Mouse (Mus musculus) forebrain, embryonic 14.5 days (tissue): ENCODE data around the gene Prm2. TPM values are rescaled to one million over a fixed set of nuclear protein-coding genes. Genes with fewer than 3 reads are reported as not detected.

ENCODE experiments used
- ATAC-seq: fragments of 200-750 bp; cut with Nextera tagmentation; 2 replicates; pipeline ENCODE4 v1.8.0; 2017; ENCODE audit warnings: mild to moderate bottlenecking, moderate library complexity
- DNase-seq: peaks from one replicate; pipeline ENCODE4 v3.0.0-alpha.2; 2015; ENCODE audit warnings: low spot score
- H3K27ac ChIP-seq: fragments of 300-500 bp; sonication (generic); 2 replicates; pipeline ENCODE4 v1.5.1; 2014; ENCODE audit warnings: low read depth, mild to moderate bottlenecking, control low read depth, low read length, moderate library complexity
- H3K27me3 ChIP-seq: fragments of 300-500 bp; sonication (generic); replicated peaks from 2 replicates; pipeline ENCODE4 v1.6.1; 2014; ENCODE audit warnings: low read length, control low read depth, mixed read lengths; ENCODE audit not compliant: control insufficient read depth, insufficient read depth
- H3K36me3 ChIP-seq: fragments of 300-500 bp; sonication (generic); 2 replicates; pipeline ENCODE4 v1.6.1; 2014; ENCODE audit warnings: low read length, control low read depth; ENCODE audit not compliant: control insufficient read depth, insufficient read depth
- H3K4me1 ChIP-seq: fragments of 300-500 bp; sonication (generic); 2 replicates; pipeline ENCODE4 v1.6.1; 2014; ENCODE audit warnings: antibody characterized with exemption, low read length, control low read depth; ENCODE audit not compliant: control insufficient read depth, insufficient read depth
- H3K4me2 ChIP-seq: fragments of 300-500 bp; sonication (generic); 2 replicates; pipeline ENCODE4 v1.6.1; 2014; ENCODE audit warnings: mild to moderate bottlenecking, control low read depth, low read length
- H3K4me3 ChIP-seq: fragments of 300-500 bp; sonication (generic); 2 replicates; pipeline ENCODE4 v1.5.1; 2014; ENCODE audit warnings: low read depth, low read length, control low read depth
- H3K9ac ChIP-seq: fragments of 300-500 bp; sonication (generic); 2 replicates; pipeline ENCODE4 v1.6.1; 2014; ENCODE audit warnings: mild to moderate bottlenecking, low read length, control low read depth, moderate library complexity
- H3K9me3 ChIP-seq: fragments of 300-500 bp; sonication (generic); replicated peaks from 2 replicates; pipeline ENCODE4 v1.6.1; 2016; ENCODE audit warnings: low read length, control low read depth, mixed read lengths; ENCODE audit not compliant: control insufficient read depth
- WGBS: fragments of 180-500 bp; shearing (Covaris S2); extraction: QIAGEN DNeasy Blood & Tissue Kit; methylation state at CpG from one replicate; pipeline ENCODE4 v1.1.7; 2014; 5-methylcytosine and 5-hydroxymethylcytosine counted together
- polyA plus RNA-seq: library from polyadenylated mRNA; unstranded; fragments of >200 nt; fragmentation: Nextera tagmentation; extraction: Ambion mirVana; gene quantifications from 2 replicates; pipeline ENCODE4 v1.2.1, GENCODE M21; 2014

Gene Prm2
- polyA plus RNA-seq, 1 experiment from 2014 or later = not detected

- WGBS = 68% methylated on average over 6 of the region's 6 CpGs
- no peaks in the 10 kb centered on the region for H3K36me3 ChIP-seq
- DNase-seq = no peak
- H3K4me1 ChIP-seq = no peaks in the 10 kb centered on the region
- ATAC-seq = no peak
- H3K4me2 ChIP-seq = no peak overlapping the region
- H3K27ac ChIP-seq = no peak overlapping the region
- no peak overlapping the region for H3K9ac ChIP-seq
- H3K4me3 ChIP-seq = no peak overlapping the region
- no peaks in the 10 kb centered on the region for H3K27me3 ChIP-seq
- no peaks in the 10 kb centered on the region for H3K9me3 ChIP-seq
Observed at GRCm38 (mm10) chr16:10763540-10764264, 32.2 kb downstream of the Prm2 start.

- Histone ChIP-seq H3K9ac (no peak overlapping the region), H3K9me3 (no peaks in the 10 kb centered on the region), H3K4me2 (no peak overlapping the region), H3K4me3 (no peak overlapping the region), H3K27me3 (no peaks in the 10 kb centered on the region), H3K27ac (no peak overlapping the region), H3K4me1 (no peaks in the 10 kb centered on the region), H3K36me3 (no peaks in the 10 kb centered on the region)
- ATAC-seq (no peak), DNase-seq (no peak)
- 71% methylated on average over 5 of the region's 5 CpGs for WGBS
Observed at GRCm38 (mm10) chr16:10762569-10763180, 33.3 kb downstream of the Prm2 start.

- no peak overlapping the region for H3K4me3 ChIP-seq
- H3K9ac ChIP-seq = no peak overlapping the region
- DNase-seq = no peak
- H3K36me3 ChIP-seq = no peaks in the 10 kb centered on the region
- no peaks in the 10 kb centered on the region for H3K9me3 ChIP-seq
- no peaks in the 10 kb centered on the region for H3K4me1 ChIP-seq
- no peaks in the 10 kb centered on the region for H3K27me3 ChIP-seq
- ATAC-seq = no peak
- H3K4me2 ChIP-seq = no peak overlapping the region
- WGBS = 82% methylated on average over 8 of the region's 8 CpGs
- no peak overlapping the region for H3K27ac ChIP-seq
Observed at GRCm38 (mm10) chr16:10761182-10761581, 34.8 kb downstream of the Prm2 start.

GRCm38 (mm10) chr16:10756168-10756567 lies 39.8 kb downstream of the Prm2 start:
- Histone ChIP-seq H3K27me3 (no peaks in the 10 kb centered on the region), H3K9me3 (no peaks in the 10 kb centered on the region), H3K27ac (no peak overlapping the region), H3K4me1 (no peaks in the 10 kb centered on the region), H3K4me3 (no peak overlapping the region), H3K36me3 (no peaks in the 10 kb centered on the region), H3K9ac (no peak overlapping the region), H3K4me2 (no peak overlapping the region)
- ATAC-seq (no peak), DNase-seq (no peak)
- WGBS = 68% methylated on average over 6 of the region's 6 CpGs

- ATAC-seq (no peak), DNase-seq (no peak)
- Histone ChIP-seq H3K9ac (no peak overlapping the region), H3K27me3 (no peaks in the 10 kb centered on the region), H3K4me3 (no peak overlapping the region), H3K36me3 (no peaks in the 10 kb centered on the region), H3K27ac (no peak overlapping the region), H3K9me3 (no peaks in the 10 kb centered on the region), H3K4me1 (no peaks in the 10 kb centered on the region), H3K4me2 (no peak overlapping the region)
- 90% methylated on average over 3 of the region's 3 CpGs for WGBS
Observed at GRCm38 (mm10) chr16:10754521-10755296, 41.2 kb downstream of the Prm2 start.

GRCm38 (mm10) chr16:10749824-10750223 lies 46.1 kb downstream of the Prm2 start:
- DNase-seq = peak; percentile 56

GRCm38 (mm10) chr16:10749226-10749625 lies 46.7 kb downstream of the Prm2 start:
- Histone ChIP-seq H3K4me2 (no peak overlapping the region), H3K27me3 (no peaks in the 10 kb centered on the region), H3K4me3 (no peak overlapping the region), H3K36me3 (no peaks in the 10 kb centered on the region), H3K27ac (no peak overlapping the region), H3K4me1 (no peaks in the 10 kb centered on the region), H3K9me3 (no peaks in the 10 kb centered on the region), H3K9ac (no peak overlapping the region)
- no peak for DNase-seq
- WGBS = 75% methylated on average over 7 of the region's 7 CpGs
- ATAC-seq = peak; percentile 12; the same call in 1 of the 2 replicates

More at GRCm38 (mm10) chr16:10749824-10750223, 46.1 kb downstream of the Prm2 start:
- Histone ChIP-seq H3K4me3 (no peak overlapping the region), H3K4me1 (no peaks in the 10 kb centered on the region), H3K36me3 (no peaks in the 10 kb centered on the region), H3K27me3 (no peaks in the 10 kb centered on the region), H3K9me3 (no peaks in the 10 kb centered on the region), H3K27ac (no peak overlapping the region), H3K4me2 (no peak overlapping the region), H3K9ac (no peak overlapping the region)
- peak; percentile 72 for ATAC-seq
- 49% methylated on average over 7 of the region's 7 CpGs for WGBS
